10 mouse cellular contexts compared by ENCODE assay signal in the genomic region with DNA sequence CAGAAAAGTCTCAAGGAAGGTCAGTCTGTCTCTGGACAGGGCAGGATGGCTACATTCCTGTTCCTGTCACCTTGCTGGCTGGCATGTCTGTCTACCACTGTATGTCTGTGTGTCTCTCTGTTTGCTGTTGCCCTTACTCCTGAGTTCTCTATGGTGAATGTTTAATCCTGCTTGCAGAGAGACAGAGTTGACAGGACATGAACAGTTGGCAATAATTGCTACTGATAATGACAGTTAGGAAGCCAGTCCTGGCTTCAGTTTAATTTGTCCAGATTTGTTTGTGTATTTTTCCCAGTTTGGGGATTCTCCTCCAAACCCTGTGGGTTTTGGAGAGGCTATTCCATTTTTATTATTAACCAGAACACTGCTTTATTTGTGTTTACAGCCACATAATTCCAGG.
DNase-seq lines count a peak whose midpoint lies in the region; ATAC-seq lines count a peak whose summit lies in the region.
"Had no signal": no experiment of that assay in that cellular context is flagged by ENCODE, and none has a peak within 500 bp of the region (broad histone marks: within the 10 kb centered on the region; RNA-seq: fewer than 3 reads in every experiment).

No protein-coding gene starts in this region.

- peak overlapping the region; percentile 42 for H3K9ac ChIP-seq in kidney, embryonic 16.5 days (replicated peaks; ENCODE audit: low read length)
- no peak overlapping the region for H3K9ac ChIP-seq in embryonic facial prominence, embryonic 13.5 days
- H3K9ac ChIP-seq in hindbrain, embryonic 12.5 days = no peak overlapping the region
- H3K9ac ChIP-seq in midbrain, embryonic 15.5 days = peak overlapping the region; percentile 28
- H3K9ac ChIP-seq: limb, embryonic 15.5 days had no signal

- peak overlapping the region; percentile 52 for H3K4me2 ChIP-seq in kidney, embryonic 16.5 days (replicated peaks; ENCODE audit: low read depth, low read length)
- H3K4me2 ChIP-seq in embryonic facial prominence, embryonic 13.5 days = no peak overlapping the region
- H3K4me2 ChIP-seq in hindbrain, embryonic 12.5 days (replicated peaks) = peak overlapping the region; percentile 44
- H3K4me2 ChIP-seq in midbrain, embryonic 15.5 days = peak overlapping the region; percentile 51

- H3K4me3 ChIP-seq in kidney, embryonic 16.5 days (ENCODE audit: low read length) = peak overlapping the region; percentile 27; the same call in 1 of the 2 replicates
- no peak overlapping the region for H3K4me3 ChIP-seq in embryonic facial prominence, embryonic 13.5 days
- H3K4me3 ChIP-seq in hindbrain, embryonic 12.5 days = no peak overlapping the region
- peak overlapping the region; percentile 34 for H3K4me3 ChIP-seq in midbrain, embryonic 15.5 days

- DNase-seq in kidney, adult 11 months = no peak
- DNase-seq in embryo, embryonic 10 days (ENCODE audit: low spot score) = no peak
- no peak for DNase-seq in frontal cortex, postnatal 36 days (ENCODE audit: low spot score in 2 of 2)

- ATAC-seq in kidney, embryonic 16.5 days (ENCODE audit: low FRiP score, low TSS enrichment) = no peak
- ATAC-seq in embryonic facial prominence, embryonic 13.5 days (ENCODE audit: insufficient number of reproducible peaks, insufficient read depth, low FRiP score, low TSS enrichment, low read depth) = no peak
- ATAC-seq in hindbrain, embryonic 12.5 days (ENCODE audit: low FRiP score) = no peak
- ATAC-seq in midbrain, embryonic 15.5 days (replicated peaks) = no peak
- no peak for ATAC-seq in erythroid progenitor cell, adult 5-6 weeks (replicated peaks; ENCODE audit: low FRiP score, poor library complexity, severe bottlenecking)

- peak overlapping the region; percentile 84 for H3K27ac ChIP-seq in kidney, embryonic 16.5 days (ENCODE audit: low read length)
- H3K27ac ChIP-seq in embryonic facial prominence, embryonic 13.5 days = 0 out of 2 replicates have a peak overlapping the region, but pooled peaks have one; percentile 3
- peak overlapping the region; percentile 62 for H3K27ac ChIP-seq in hindbrain, embryonic 12.5 days
- peak overlapping the region; percentile 82 for H3K27ac ChIP-seq in midbrain, embryonic 15.5 days

- H3K9me3 ChIP-seq in kidney, embryonic 16.5 days (ENCODE audit: low read length) = no peaks in the 10 kb centered on the region
- no peaks in the 10 kb centered on the region for H3K9me3 ChIP-seq in embryonic facial prominence, embryonic 13.5 days
- H3K9me3 ChIP-seq in hindbrain, embryonic 12.5 days (replicated peaks) = no peaks in the 10 kb centered on the region
- no peaks in the 10 kb centered on the region for H3K9me3 ChIP-seq in midbrain, embryonic 15.5 days
- H3K9me3 ChIP-seq: G1E; limb, embryonic 15.5 days had no signal

- peaks cover 36% of the 10 kb centered on the region for H3K4me1 ChIP-seq in kidney, embryonic 16.5 days (ENCODE audit: insufficient read depth, low read length)
- peaks cover 43% of the 10 kb centered on the region for H3K4me1 ChIP-seq in embryonic facial prominence, embryonic 13.5 days
- H3K4me1 ChIP-seq in hindbrain, embryonic 12.5 days = peaks cover 24% of the 10 kb centered on the region
- peaks cover 32% of the 10 kb centered on the region for H3K4me1 ChIP-seq in midbrain, embryonic 15.5 days

- no peaks in the 10 kb centered on the region for H3K27me3 ChIP-seq in kidney, embryonic 16.5 days (ENCODE audit: insufficient read depth, low read length)
- no peaks in the 10 kb centered on the region for H3K27me3 ChIP-seq in embryonic facial prominence, embryonic 13.5 days
- H3K27me3 ChIP-seq in hindbrain, embryonic 12.5 days = no peaks in the 10 kb centered on the region
- H3K27me3 ChIP-seq in midbrain, embryonic 15.5 days (replicated peaks) = no peaks in the 10 kb centered on the region
- H3K27me3 ChIP-seq: limb, embryonic 15.5 days had no signal

- no peaks in the 10 kb centered on the region for H3K36me3 ChIP-seq in kidney, embryonic 16.5 days (ENCODE audit: insufficient read depth, low read length)
- no peaks in the 10 kb centered on the region for H3K36me3 ChIP-seq in embryonic facial prominence, embryonic 13.5 days
- H3K36me3 ChIP-seq in hindbrain, embryonic 12.5 days = no peaks in the 10 kb centered on the region
- no peaks in the 10 kb centered on the region for H3K36me3 ChIP-seq in midbrain, embryonic 15.5 days (replicated peaks)
- H3K36me3 ChIP-seq: G1E; limb, embryonic 15.5 days had no signal

Comparison
In these comparisons a context has a peak if more than half of its experiments do, and no peak if none do; other contexts are left out.
1. H3K27ac ChIP-seq: peak in every context shown above with its lines; median percentile 84 in kidney, embryonic 16.5 days; 82 in midbrain, embryonic 15.5 days; 62 in hindbrain, embryonic 12.5 days; 3 in embryonic facial prominence, embryonic 13.5 days.
2. H3K4me3 ChIP-seq: peak in kidney, embryonic 16.5 days (single experiment) and midbrain, embryonic 15.5 days (single experiment); none in embryonic facial prominence, embryonic 13.5 days (single experiment) and hindbrain, embryonic 12.5 days (single experiment).
3. H3K9ac ChIP-seq: peak in kidney, embryonic 16.5 days (single experiment) and midbrain, embryonic 15.5 days (single experiment); none in embryonic facial prominence, embryonic 13.5 days (single experiment) and hindbrain, embryonic 12.5 days (single experiment).